Mouse (Mus musculus): ENCODE measurements around the gene Catsper3. TPM values are rescaled to one million over a fixed set of nuclear protein-coding genes. Genes with fewer than 3 reads are reported as not detected.

Gene Catsper3
- polyA plus RNA-seq, 1 experiment from 2014 or later: not detected

DNA sequence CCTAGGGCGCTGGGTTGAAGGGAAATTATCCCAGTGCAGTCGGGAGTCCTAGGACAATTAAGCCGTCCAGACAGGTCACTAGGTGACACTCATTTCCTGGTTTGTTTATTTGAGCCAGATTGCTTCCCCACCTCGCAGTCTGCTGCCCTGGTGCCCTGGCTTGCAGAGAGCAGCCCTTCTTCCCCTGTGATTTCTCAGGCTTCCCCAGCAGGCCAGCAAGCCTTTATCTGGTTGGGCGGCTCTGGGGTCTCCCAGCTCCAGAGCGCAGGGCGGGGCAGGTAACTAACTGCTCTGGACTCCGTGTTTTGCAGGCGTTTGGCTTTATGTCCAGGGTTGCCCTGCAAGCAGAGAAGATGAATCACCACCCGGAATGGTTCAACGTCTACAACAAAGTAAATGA lies 9.3 kb upstream of the Catsper3 start:
- no peak overlapping the region for H3K9ac ChIP-seq (ENCODE audit: low read length)
- H3K4me1 ChIP-seq (ENCODE audit: control insufficient read depth, insufficient read depth, low read length): no peaks in the 10 kb centered on the region
- H3K36me3 ChIP-seq (ENCODE audit: control insufficient read depth, insufficient read depth, low read length): no peaks in the 10 kb centered on the region
- DNase-seq (ENCODE audit: low spot score): no peak
- H3K4me2 ChIP-seq (ENCODE audit: low read length): no peak overlapping the region
- H3K4me3 ChIP-seq (ENCODE audit: low read depth, low read length): no peak overlapping the region
- no peak for ATAC-seq
- no peaks in the 10 kb centered on the region for H3K9me3 ChIP-seq (replicated peaks; ENCODE audit: control insufficient read depth, low read length)
- no peak overlapping the region for H3K27ac ChIP-seq (ENCODE audit: low read depth, low read length)
- no peaks in the 10 kb centered on the region for H3K27me3 ChIP-seq (replicated peaks; ENCODE audit: control insufficient read depth, insufficient read depth, low read length)
- 76% methylated on average over 11 of the region's 11 CpGs for WGBS

DNA sequence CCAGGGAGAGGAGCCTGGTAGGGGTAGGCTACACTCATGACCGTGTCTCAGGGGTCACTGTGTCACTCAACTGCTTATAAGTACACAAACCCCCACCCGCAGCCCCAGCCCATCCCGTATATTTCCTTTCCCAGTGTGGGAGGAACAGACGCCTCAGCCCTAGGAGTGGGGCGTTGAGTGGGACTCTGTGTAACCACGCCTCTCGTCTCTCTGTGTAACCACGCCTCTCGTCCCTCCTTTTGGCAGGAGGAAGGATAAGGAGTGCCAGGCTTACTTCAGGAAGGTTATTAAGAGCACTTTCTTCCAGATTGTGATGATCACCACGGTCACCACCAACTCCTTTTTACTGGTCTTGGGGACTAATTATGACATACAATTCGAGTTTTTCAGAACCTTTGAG lies 1.8 kb downstream of the Catsper3 start:
- ATAC-seq (no peak), DNase-seq (ENCODE audit: low spot score) (no peak)
- Histone ChIP-seq H3K4me1 (ENCODE audit: control insufficient read depth, insufficient read depth, low read length) (no peaks in the 10 kb centered on the region), H3K9me3 (replicated peaks; ENCODE audit: control insufficient read depth, low read length) (no peaks in the 10 kb centered on the region), H3K27ac (ENCODE audit: low read depth, low read length) (no peak overlapping the region), H3K4me3 (ENCODE audit: low read depth, low read length) (no peak overlapping the region), H3K4me2 (ENCODE audit: low read length) (no peak overlapping the region), H3K36me3 (ENCODE audit: control insufficient read depth, insufficient read depth, low read length) (no peaks in the 10 kb centered on the region), H3K27me3 (replicated peaks; ENCODE audit: control insufficient read depth, insufficient read depth, low read length) (no peaks in the 10 kb centered on the region), H3K9ac (ENCODE audit: low read length) (no peak overlapping the region)
- 74% methylated on average over 11 of the region's 11 CpGs for WGBS

DNA sequence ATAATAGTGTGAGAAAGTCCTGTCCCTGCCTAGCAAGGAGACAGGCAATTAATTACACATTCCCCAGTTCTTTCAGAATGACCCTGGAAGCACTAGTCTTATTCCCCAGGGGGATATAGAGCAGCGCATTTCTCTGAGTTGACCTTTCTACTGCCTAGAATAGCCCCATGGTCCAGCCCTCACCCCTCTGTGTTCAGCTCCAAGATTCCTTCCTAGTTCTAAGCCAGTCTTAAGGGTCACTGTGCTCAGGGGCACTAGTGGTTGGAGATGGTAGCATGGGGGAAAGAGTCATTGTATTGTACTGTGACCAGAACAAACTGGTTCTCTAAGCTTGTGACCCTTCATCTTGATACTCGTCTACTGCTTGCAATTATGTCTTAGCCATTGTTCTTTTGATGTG lies 16.9 kb downstream of the Catsper3 start:
- Histone ChIP-seq H3K4me3 (ENCODE audit: low read depth, low read length) (no peak overlapping the region), H3K4me1 (ENCODE audit: control insufficient read depth, insufficient read depth, low read length) (no peaks in the 10 kb centered on the region), H3K9ac (ENCODE audit: low read length) (no peak overlapping the region), H3K27ac (ENCODE audit: low read depth, low read length) (no peak overlapping the region), H3K4me2 (ENCODE audit: low read length) (no peak overlapping the region), H3K27me3 (replicated peaks; ENCODE audit: control insufficient read depth, insufficient read depth, low read length) (no peaks in the 10 kb centered on the region), H3K9me3 (replicated peaks; ENCODE audit: control insufficient read depth, low read length) (0 out of 2 replicates have a peak, but pooled peaks cover 2% of the 10 kb centered on the region), H3K36me3 (ENCODE audit: control insufficient read depth, insufficient read depth, low read length) (no peaks in the 10 kb centered on the region)
- DNase-seq (ENCODE audit: low spot score) (no peak), ATAC-seq (no peak)
- WGBS: 67% methylated on average over 2 of the region's 2 CpGs

DNA sequence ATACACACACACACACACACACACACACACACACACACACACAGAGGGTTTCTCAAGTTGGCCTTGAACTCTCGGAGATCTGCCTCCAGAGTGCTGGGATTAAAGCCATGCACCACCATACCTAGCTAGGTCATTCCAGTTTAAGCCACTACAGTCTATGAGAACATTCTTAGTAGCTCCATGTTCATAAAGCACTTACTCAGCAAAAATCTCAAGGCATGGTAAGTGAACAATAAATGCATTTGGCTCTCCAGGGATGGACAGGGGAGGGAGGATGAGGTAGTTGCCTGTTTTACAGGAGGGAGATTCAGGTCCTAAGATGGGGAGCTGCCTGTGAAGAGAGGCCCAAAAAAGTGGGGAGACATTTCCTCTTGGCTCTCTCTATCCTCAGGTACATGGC lies 19.6 kb downstream of the Catsper3 start:
- no peak overlapping the region for H3K27ac ChIP-seq (ENCODE audit: low read depth, low read length)
- no peaks in the 10 kb centered on the region for H3K27me3 ChIP-seq (replicated peaks; ENCODE audit: control insufficient read depth, insufficient read depth, low read length)
- no peak overlapping the region for H3K4me3 ChIP-seq (ENCODE audit: low read depth, low read length)
- H3K4me1 ChIP-seq (ENCODE audit: control insufficient read depth, insufficient read depth, low read length): no peaks in the 10 kb centered on the region
- no peak for DNase-seq (ENCODE audit: low spot score)
- H3K36me3 ChIP-seq (ENCODE audit: control insufficient read depth, insufficient read depth, low read length): no peaks in the 10 kb centered on the region
- 90% methylated on average over 1 of the region's 1 CpGs for WGBS
- H3K9ac ChIP-seq (ENCODE audit: low read length): no peak overlapping the region
- H3K9me3 ChIP-seq (replicated peaks; ENCODE audit: control insufficient read depth, low read length): 0 out of 2 replicates have a peak, but pooled peaks cover 2% of the 10 kb centered on the region
- no peak overlapping the region for H3K4me2 ChIP-seq (ENCODE audit: low read length)
- ATAC-seq: no peak

DNA sequence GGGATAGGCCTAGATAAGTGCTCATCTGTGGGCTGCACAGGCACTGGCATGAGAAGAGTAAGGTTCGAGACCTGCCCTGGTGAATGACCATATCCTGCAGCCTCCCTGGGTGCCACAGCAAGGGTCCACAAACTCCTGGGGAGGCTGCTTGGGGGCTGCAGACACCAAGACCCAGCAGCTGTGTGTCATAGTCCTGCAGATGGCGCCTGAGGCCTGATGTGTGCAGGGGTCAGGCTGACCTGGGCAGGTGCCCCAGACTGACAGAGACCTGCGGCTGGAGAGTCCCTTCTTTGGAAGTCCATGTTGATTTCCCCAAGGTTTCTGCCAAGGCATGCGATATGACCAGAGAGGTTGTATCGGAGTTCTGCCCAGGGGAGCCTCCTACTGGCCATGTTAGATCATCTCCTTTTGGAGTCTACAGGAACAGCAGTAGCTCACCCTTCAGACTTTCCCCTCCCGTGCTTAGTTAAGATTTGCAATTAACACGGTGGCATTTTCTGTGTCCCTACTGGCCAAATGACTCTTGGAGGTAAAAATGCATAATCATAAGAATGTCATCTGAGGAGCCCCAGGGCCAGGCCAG lies 24.8 kb downstream of the Catsper3 start:
- Histone ChIP-seq H3K9ac (ENCODE audit: low read length) (no peak overlapping the region), H3K4me1 (ENCODE audit: control insufficient read depth, insufficient read depth, low read length) (no peaks in the 10 kb centered on the region), H3K27me3 (replicated peaks; ENCODE audit: control insufficient read depth, insufficient read depth, low read length) (no peaks in the 10 kb centered on the region), H3K36me3 (ENCODE audit: control insufficient read depth, insufficient read depth, low read length) (no peaks in the 10 kb centered on the region), H3K4me3 (ENCODE audit: low read depth, low read length) (no peak overlapping the region), H3K27ac (ENCODE audit: low read depth, low read length) (no peak overlapping the region), H3K4me2 (ENCODE audit: low read length) (no peak overlapping the region), H3K9me3 (replicated peaks; ENCODE audit: control insufficient read depth, low read length) (no peaks in the 10 kb centered on the region)
- 79% methylated on average over 7 of the region's 7 CpGs for WGBS
- ATAC-seq: no peak
- no peak for DNase-seq (ENCODE audit: low spot score)

DNA sequence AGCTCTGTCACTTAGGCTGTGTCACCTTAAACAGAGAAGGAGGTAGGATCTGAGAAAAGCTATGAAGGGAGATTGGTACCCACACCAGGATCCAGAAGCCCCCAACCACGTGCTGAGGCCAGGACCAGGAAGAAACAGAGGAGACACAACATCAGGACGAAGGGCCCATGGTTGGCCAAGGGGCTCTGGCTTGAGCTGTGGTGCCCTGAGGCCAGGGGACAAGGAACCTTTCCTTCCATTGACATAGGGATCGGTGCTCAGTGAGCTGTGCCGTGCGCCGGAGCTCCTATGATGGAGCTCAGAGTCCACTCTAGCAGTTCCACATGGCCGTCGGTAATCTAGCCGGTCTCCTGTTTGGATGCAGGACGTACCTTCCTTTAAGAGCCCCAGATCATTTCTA lies 25.3 kb downstream of the Catsper3 start:
- H3K36me3 ChIP-seq (ENCODE audit: control insufficient read depth, insufficient read depth, low read length): no peaks in the 10 kb centered on the region
- H3K9ac ChIP-seq (ENCODE audit: low read length): no peak overlapping the region
- DNase-seq (ENCODE audit: low spot score) (no peak), ATAC-seq (no peak)
- WGBS: 96% methylated on average over 10 of the region's 10 CpGs
- H3K27ac ChIP-seq (ENCODE audit: low read depth, low read length): no peak overlapping the region
- H3K9me3 ChIP-seq (replicated peaks; ENCODE audit: control insufficient read depth, low read length): no peaks in the 10 kb centered on the region
- no peaks in the 10 kb centered on the region for H3K27me3 ChIP-seq (replicated peaks; ENCODE audit: control insufficient read depth, insufficient read depth, low read length)
- no peaks in the 10 kb centered on the region for H3K4me1 ChIP-seq (ENCODE audit: control insufficient read depth, insufficient read depth, low read length)
- no peak overlapping the region for H3K4me2 ChIP-seq (ENCODE audit: low read length)
- no peak overlapping the region for H3K4me3 ChIP-seq (ENCODE audit: low read depth, low read length)

DNA sequence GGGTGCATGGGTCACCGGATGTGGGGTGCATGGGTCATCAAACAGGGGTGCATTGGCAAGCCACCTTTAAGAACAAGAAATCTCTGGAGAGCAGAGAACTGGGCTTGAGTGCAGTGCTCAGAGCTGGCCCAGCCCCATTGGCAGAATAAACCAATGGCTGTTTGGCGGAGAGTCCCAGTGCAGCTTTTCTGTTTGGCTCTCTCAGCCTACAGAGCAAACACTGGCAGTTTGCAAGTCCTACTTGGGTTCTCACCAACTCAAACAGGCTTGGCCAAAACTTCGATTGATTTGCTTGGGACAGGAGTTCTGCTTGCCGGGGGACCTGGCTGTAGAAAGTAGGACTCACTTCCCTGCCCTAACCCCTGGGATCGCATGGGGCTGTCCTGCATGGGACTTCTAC lies 26.6 kb downstream of the Catsper3 start:
- ATAC-seq: no peak
- H3K27ac ChIP-seq (ENCODE audit: low read depth, low read length): no peak overlapping the region
- no peaks in the 10 kb centered on the region for H3K36me3 ChIP-seq (ENCODE audit: control insufficient read depth, insufficient read depth, low read length)
- 74% methylated on average over 5 of the region's 5 CpGs for WGBS
- H3K4me2 ChIP-seq (ENCODE audit: low read length): no peak overlapping the region
- H3K9me3 ChIP-seq (replicated peaks; ENCODE audit: control insufficient read depth, low read length): no peaks in the 10 kb centered on the region
- H3K27me3 ChIP-seq (replicated peaks; ENCODE audit: control insufficient read depth, insufficient read depth, low read length): no peaks in the 10 kb centered on the region
- DNase-seq (ENCODE audit: low spot score): no peak
- no peaks in the 10 kb centered on the region for H3K4me1 ChIP-seq (ENCODE audit: control insufficient read depth, insufficient read depth, low read length)
- no peak overlapping the region for H3K9ac ChIP-seq (ENCODE audit: low read length)
- H3K4me3 ChIP-seq (ENCODE audit: low read depth, low read length): no peak overlapping the region

DNA sequence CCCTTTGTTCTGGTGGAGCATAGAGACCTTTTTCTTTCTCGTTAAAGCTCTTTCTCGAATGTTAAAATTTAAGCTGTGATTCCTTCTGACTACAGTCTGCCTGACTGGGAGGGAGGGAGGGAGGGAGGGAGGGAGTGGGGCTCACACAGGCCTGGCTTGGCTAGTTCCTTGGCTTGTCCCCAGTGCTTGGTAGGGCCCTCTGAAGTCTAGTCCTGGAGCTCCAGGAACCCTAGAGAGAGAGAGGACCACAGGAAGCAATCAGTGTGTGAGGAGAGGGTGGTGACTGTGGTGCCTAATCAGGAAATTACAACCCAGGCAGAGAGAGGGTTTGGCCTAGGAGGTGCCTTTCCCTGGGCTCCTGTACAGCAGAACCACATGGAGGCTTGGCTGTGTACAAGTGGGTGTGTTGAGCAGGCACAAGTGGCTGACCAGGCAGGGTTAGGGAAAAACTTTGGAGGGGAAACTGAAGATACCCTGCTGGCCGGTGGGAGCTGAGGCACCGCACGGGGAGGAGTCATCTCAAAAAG lies 29.2 kb downstream of the Catsper3 start:
- DNase-seq (ENCODE audit: low spot score) (no peak), ATAC-seq (no peak)
- 65% methylated on average over 5 of the region's 5 CpGs for WGBS
- H3K36me3 ChIP-seq (ENCODE audit: control insufficient read depth, insufficient read depth, low read length): no peaks in the 10 kb centered on the region
- no peak overlapping the region for H3K9ac ChIP-seq (ENCODE audit: low read length)
- H3K27me3 ChIP-seq (replicated peaks; ENCODE audit: control insufficient read depth, insufficient read depth, low read length): no peaks in the 10 kb centered on the region
- H3K9me3 ChIP-seq (replicated peaks; ENCODE audit: control insufficient read depth, low read length): no peaks in the 10 kb centered on the region
- no peaks in the 10 kb centered on the region for H3K4me1 ChIP-seq (ENCODE audit: control insufficient read depth, insufficient read depth, low read length)
- H3K4me2 ChIP-seq (ENCODE audit: low read length): no peak overlapping the region
- no peak overlapping the region for H3K27ac ChIP-seq (ENCODE audit: low read depth, low read length)
- H3K4me3 ChIP-seq (ENCODE audit: low read depth, low read length): no peak overlapping the region

DNA sequence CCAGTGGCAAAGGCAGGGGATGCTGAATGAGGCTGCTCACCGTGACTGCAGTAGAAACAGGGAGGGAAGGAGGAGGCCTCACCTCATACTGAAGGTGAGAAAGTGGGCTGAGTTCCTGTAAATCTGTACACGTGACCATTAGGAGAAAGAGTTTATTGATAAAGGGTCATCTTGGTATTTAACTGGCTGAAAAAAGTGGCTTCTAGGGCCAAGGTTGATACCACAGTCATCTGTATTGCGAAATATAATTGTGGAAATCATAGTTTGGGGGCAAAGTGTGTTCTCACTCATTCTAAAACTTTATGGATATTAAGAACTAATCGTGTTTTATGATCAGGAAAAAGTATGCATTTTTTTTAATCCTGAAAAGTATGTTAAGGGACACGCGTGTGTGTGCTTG lies 30.5 kb downstream of the Catsper3 start:
- WGBS: 81% methylated on average over 6 of the region's 6 CpGs
- Histone ChIP-seq H3K9me3 (replicated peaks; ENCODE audit: control insufficient read depth, low read length) (no peaks in the 10 kb centered on the region), H3K9ac (ENCODE audit: low read length) (no peak overlapping the region), H3K4me2 (ENCODE audit: low read length) (no peak overlapping the region), H3K4me3 (ENCODE audit: low read depth, low read length) (no peak overlapping the region), H3K36me3 (ENCODE audit: control insufficient read depth, insufficient read depth, low read length) (no peaks in the 10 kb centered on the region), H3K27ac (ENCODE audit: low read depth, low read length) (no peak overlapping the region), H3K27me3 (replicated peaks; ENCODE audit: control insufficient read depth, insufficient read depth, low read length) (no peaks in the 10 kb centered on the region), H3K4me1 (ENCODE audit: control insufficient read depth, insufficient read depth, low read length) (0 out of 2 replicates have a peak, but pooled peaks cover 3% of the 10 kb centered on the region)
- no peak for DNase-seq (ENCODE audit: low spot score)
- no peak for ATAC-seq

Measured in forebrain, embryonic 14.5 days (tissue).